Mouse (Mus musculus) MEL (cell line): ENCODE data around the gene Sbds. TPM values are rescaled to one million over a fixed set of nuclear protein-coding genes. Genes with fewer than 3 reads are reported as not detected.
A peak's percentile ranks its signal among the peaks of the same experiment; 100 is the strongest.

ENCODE experiments used
- DNase-seq: peaks from one replicate; pipeline ENCODE4 v3.0.0; 2011; ENCODE audit warnings: low read depth, low spot score
- H3K27ac ChIP-seq: 2 replicates; pipeline ENCODE4 v1.5.1; 2012; ENCODE audit warnings: low read depth, mild to moderate bottlenecking, control low read depth, low read length, moderate library complexity; ENCODE audit not compliant: control insufficient read depth
- H3K27me3 ChIP-seq, 2 experiments: fragments of 150-350 bp in 1 of 2; sonication (generic) in 1 of 2; 2 replicates each; pipeline ENCODE4 v1.6.1; 2012; ENCODE audit warnings: low read length in 2 of 2, mild to moderate bottlenecking in 2 of 2, improper control_type of control experiment in 1 of 2, moderate library complexity in 1 of 2; ENCODE audit not compliant: insufficient read depth in 2 of 2, control insufficient read depth in 1 of 2
- H3K36me3 ChIP-seq, 2 experiments: 2 replicates each; pipeline ENCODE4 v1.6.1; 2012 to 2014; ENCODE audit warnings: low read length in 2 of 2, improper control_type of control experiment in 1 of 2, inconsistent platforms in 1 of 2, mild to moderate bottlenecking in 1 of 2; ENCODE audit not compliant: insufficient read depth in 2 of 2, control insufficient read depth in 1 of 2
- H3K4me1 ChIP-seq, 2 experiments: fragments of 150-350 bp in 1 of 2; sonication (generic) in 1 of 2; 2 replicates each; pipeline ENCODE4 v1.6.1; 2012; ENCODE audit warnings: low read length in 2 of 2, improper control_type of control experiment in 1 of 2, mild to moderate bottlenecking in 1 of 2; ENCODE audit not compliant: insufficient read depth in 2 of 2, control insufficient read depth in 1 of 2
- H3K4me3 ChIP-seq, 2 experiments: fragments of 150-350 bp in 1 of 2; sonication (generic) in 1 of 2; 2 replicates each; pipeline ENCODE4 v1.5.1; 2012; ENCODE audit warnings: low read depth in 2 of 2, low read length in 2 of 2, mild to moderate bottlenecking in 2 of 2, moderate library complexity in 2 of 2, control low read depth in 1 of 2, improper control_type of control experiment in 1 of 2; ENCODE audit not compliant: control insufficient read depth in 1 of 2, insufficient read depth in 1 of 2
- H3K79me2 ChIP-seq: 2 replicates; pipeline ENCODE4 v1.6.1; 2012; ENCODE audit warnings: mild to moderate bottlenecking, low read length, moderate library complexity; ENCODE audit not compliant: control insufficient read depth, poor library complexity, insufficient read depth
- H3K9ac ChIP-seq: 2 replicates; pipeline ENCODE4 v1.6.1; 2012; ENCODE audit warnings: low read depth, mild to moderate bottlenecking, control low read depth, low read length, moderate library complexity; ENCODE audit not compliant: control insufficient read depth, poor library complexity, severe bottlenecking
- H3K9me3 ChIP-seq: fragments of 150-350 bp; sonication (generic); replicated peaks from 2 replicates; pipeline ENCODE4 v1.6.1; 2012; ENCODE audit warnings: mild to moderate bottlenecking, low read length, improper control_type of control experiment, moderate library complexity; ENCODE audit not compliant: insufficient read depth
- ELF1 ChIP-seq: IDR thresholded peaks from 2 replicates; pipeline ENCODE4 v1.6.1; 2014; ENCODE audit warnings: low read depth, mild to moderate bottlenecking, inconsistent platforms, low read length, improper control_type of control experiment, moderate library complexity
- EP300 ChIP-seq, 2 experiments: IDR thresholded peaks; 2 replicates each; pipeline ENCODE4 v1.6.1; 2011; ENCODE audit warnings: improper control_type of control experiment in 2 of 2, low read length in 2 of 2, low read depth in 1 of 2, mild to moderate bottlenecking in 1 of 2
- HCFC1 ChIP-seq: IDR thresholded peaks from 2 replicates; pipeline ENCODE4 v1.6.1; 2012; ENCODE audit warnings: low read depth, mild to moderate bottlenecking, inconsistent platforms, low read length, improper control_type of control experiment, moderate library complexity
- JUND ChIP-seq: IDR thresholded peaks from 2 replicates; pipeline ENCODE4 v1.6.1; 2011; ENCODE audit warnings: low read depth, mild to moderate bottlenecking, improper control_type of control experiment, low read length
- MAX ChIP-seq: IDR thresholded peaks from 2 replicates; pipeline ENCODE4 v1.6.1; 2011; ENCODE audit warnings: low read length, improper control_type of control experiment
- MEF2A ChIP-seq: IDR thresholded peaks from 2 replicates; pipeline ENCODE4 v1.6.1; 2014; ENCODE audit warnings: low read depth, mild to moderate bottlenecking, inconsistent platforms, low read length, improper control_type of control experiment; ENCODE audit not compliant: poor library complexity, insufficient replicate concordance, severe bottlenecking; ENCODE audit errors: extremely low read depth
- MYB ChIP-seq: IDR thresholded peaks from 2 replicates; pipeline ENCODE4 v1.6.1; 2011; ENCODE audit warnings: mild to moderate bottlenecking, low read depth, low read length, improper control_type of control experiment
- MYC ChIP-seq: IDR thresholded peaks from 2 replicates; pipeline ENCODE4 v1.6.1; 2011; ENCODE audit warnings: low read depth, mild to moderate bottlenecking, low read length, improper control_type of control experiment, moderate library complexity
- NELFE ChIP-seq: IDR thresholded peaks from 2 replicates; pipeline ENCODE4 v1.6.1; 2011; ENCODE audit warnings: low read depth, low read length, improper control_type of control experiment
- POLR2A ChIP-seq, 2 experiments: IDR thresholded peaks; 2 replicates each; pipeline ENCODE4 v1.6.1; 2011 to 2012; ENCODE audit warnings: low read length in 2 of 2, mild to moderate bottlenecking in 2 of 2, control low read depth in 1 of 2, improper control_type of control experiment in 1 of 2, low read depth in 1 of 2, moderate library complexity in 1 of 2; ENCODE audit not compliant: control insufficient read depth in 1 of 2, insufficient read depth in 1 of 2, poor library complexity in 1 of 2
- RCOR1 ChIP-seq: IDR thresholded peaks from 2 replicates; pipeline ENCODE4 v1.6.1; 2012; ENCODE audit warnings: low read depth, mild to moderate bottlenecking, inconsistent platforms, low read length, improper control_type of control experiment
- SIN3A ChIP-seq: IDR thresholded peaks from 2 replicates; pipeline ENCODE4 v1.6.1; 2012; ENCODE audit warnings: low read length, improper control_type of control experiment, inconsistent platforms
- SMC3 ChIP-seq: IDR thresholded peaks from 2 replicates; pipeline ENCODE4 v1.6.1; 2011; ENCODE audit warnings: low read depth, low read length, improper control_type of control experiment
- TBP ChIP-seq: IDR thresholded peaks from 2 replicates; pipeline ENCODE4 v1.8.0; 2011; ENCODE audit warnings: low read depth, low read length, improper control_type of control experiment
- UBTF ChIP-seq: IDR thresholded peaks from 2 replicates; pipeline ENCODE4 v1.6.1; 2012; ENCODE audit warnings: low read depth, mild to moderate bottlenecking, inconsistent platforms, low read length, improper control_type of control experiment, moderate library complexity, borderline replicate concordance; ENCODE audit not compliant: insufficient read depth
- ZNF384 ChIP-seq: IDR thresholded peaks from 2 replicates; pipeline ENCODE4 v1.6.1; 2012; ENCODE audit warnings: low read depth, mild to moderate bottlenecking, inconsistent platforms, low read length, improper control_type of control experiment
- polyA plus RNA-seq, 2 experiments: library from polyadenylated mRNA; stranded (reverse) in 1 of 2; unstranded in 1 of 2; fragments of >175 nt in 1 of 2; fragments of >200 nt in 1 of 2; gene quantifications; 2 replicates each; pipeline versions ENCODE4 v1.2.1 to v1.2.4; 2012; ENCODE audit warnings: low replicate concordance in 2 of 2, low read depth in 1 of 2; ENCODE audit not compliant: insufficient read length in 2 of 2, insufficient read depth in 1 of 2, missing spikeins in 1 of 2
- total RNA-seq: library from RNA; depleted of rRNA; stranded (reverse); fragments of 300-350 nt; gene quantifications from 2 replicates; pipeline ENCODE4 v1.2.3, GENCODE M21; 2012

Gene Sbds
- total and polyA plus RNA-seq, 3 experiments: 74.7 to 88.1 TPM; not detected in 1

DNA sequence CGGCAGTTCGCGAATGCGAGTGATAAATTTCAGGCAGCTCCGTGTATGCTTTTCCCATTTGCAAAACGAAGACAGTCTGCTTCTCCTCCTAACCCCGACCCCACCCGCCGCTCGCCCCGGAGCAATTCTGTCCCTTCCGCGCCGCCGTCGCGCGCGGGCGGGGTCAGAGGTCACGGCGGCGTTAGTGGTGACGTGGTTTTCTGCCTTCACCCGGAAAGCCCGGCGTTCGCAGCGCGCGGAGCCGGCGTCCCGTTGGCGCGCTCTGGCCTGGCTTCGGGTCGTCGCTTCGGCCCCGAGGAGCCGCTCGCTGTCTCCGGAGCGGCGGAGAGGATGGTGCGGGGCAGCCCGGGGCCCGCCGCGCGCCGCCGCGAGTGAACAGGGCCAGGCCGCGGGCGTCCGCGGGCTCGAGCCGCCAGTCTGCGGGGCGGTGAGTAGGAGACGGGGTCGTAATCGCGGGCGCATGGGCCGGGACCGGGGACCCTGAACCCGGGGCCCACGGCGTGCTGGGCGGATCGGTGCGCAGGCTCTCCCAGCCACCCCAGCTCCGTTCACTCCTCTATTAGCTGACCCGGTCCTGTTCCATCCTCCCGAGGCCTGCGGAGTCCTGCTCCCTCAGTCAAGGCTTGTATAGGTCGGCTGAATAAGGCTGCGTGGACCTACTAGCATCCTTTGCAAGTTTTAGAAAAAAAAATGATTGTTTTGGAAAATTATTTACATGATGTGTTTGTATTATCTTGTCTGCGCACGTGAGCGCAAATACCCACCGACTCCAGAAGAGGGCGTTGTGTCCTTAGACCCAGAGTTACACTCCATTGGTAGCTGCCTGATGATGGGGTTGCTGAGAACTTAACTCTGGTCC, 33.0 kb downstream of the Sbds start (continued):
- no peak for TF ChIP-seq UBTF
- 0 out of 2 replicates have a peak, but pooled peaks have one; percentile 34 for TF ChIP-seq TBP
- peak; percentile 34; the same call in 1 of the 2 replicates for TF ChIP-seq ZNF384
- no peak for TF ChIP-seq MYB
- no peak for TF ChIP-seq MEF2A
- peak; percentile 97 for TF ChIP-seq HCFC1
- TF ChIP-seq MAX: peak; percentile 80
- no peak for TF ChIP-seq EP300 (IDR thresholded peaks at IDR 0.05; ENCODE audit: low read depth in 1 of 2, low read length in 2 of 2)
- TF ChIP-seq POLR2A (IDR thresholded peaks at IDR 0.05; ENCODE audit: control insufficient read depth in 1 of 2, insufficient read depth in 1 of 2, low read depth in 1 of 2, low read length in 2 of 2, poor library complexity in 1 of 2): peak; percentile 51 to 63; a peak in 1 of 4 replicates
- no peak for TF ChIP-seq JUND
- TF ChIP-seq SMC3: no peak; the same call in 1 of the 2 replicates
- no peak for TF ChIP-seq RCOR1
- TF ChIP-seq NELFE: peak; percentile 88

DNA sequence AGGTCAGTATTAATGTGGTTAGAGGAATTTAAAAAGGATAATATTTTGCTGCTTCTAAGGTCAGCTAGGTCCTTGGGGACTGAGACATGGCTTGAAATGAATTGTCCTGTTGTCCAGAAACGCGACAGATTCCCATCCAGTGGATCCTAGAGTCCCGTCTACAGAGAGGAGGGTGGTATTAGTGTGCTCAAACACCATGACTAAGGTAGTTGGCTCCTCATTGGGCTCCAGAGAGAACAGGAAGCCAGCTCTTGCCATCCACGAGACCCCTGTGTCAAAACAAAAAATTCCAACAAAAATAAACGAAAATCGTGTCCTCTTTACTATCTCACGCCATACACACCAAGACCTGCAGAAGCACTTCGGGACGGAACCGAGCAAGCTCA, 33.6 kb downstream of the Sbds start:
- no peak for DNase-seq
- H3K9ac ChIP-seq: peak overlapping the region; percentile 99
- TF ChIP-seq SIN3A (no peak), MYC (0 out of 2 replicates have a peak, but pooled peaks have one; percentile 33)
- TF ChIP-seq, all 39 proteins: peak for 1
- Histone ChIP-seq H3K4me3 (peak overlapping the region; percentile 97 to 100), H3K36me3 (peaks cover 11 to 23% of the 10 kb centered on the region in 2 experiments), H3K27me3 (no peaks in the 10 kb centered on the region), H3K4me1 (peaks cover 0 to 25% of the 10 kb centered on the region in 2 experiments; a peak in 3 of 4 replicates), H3K9me3 (no peaks in the 10 kb centered on the region), H3K27ac (peak overlapping the region; percentile 71), H3K79me2 (peaks cover 44% of the 10 kb centered on the region)

DNA sequence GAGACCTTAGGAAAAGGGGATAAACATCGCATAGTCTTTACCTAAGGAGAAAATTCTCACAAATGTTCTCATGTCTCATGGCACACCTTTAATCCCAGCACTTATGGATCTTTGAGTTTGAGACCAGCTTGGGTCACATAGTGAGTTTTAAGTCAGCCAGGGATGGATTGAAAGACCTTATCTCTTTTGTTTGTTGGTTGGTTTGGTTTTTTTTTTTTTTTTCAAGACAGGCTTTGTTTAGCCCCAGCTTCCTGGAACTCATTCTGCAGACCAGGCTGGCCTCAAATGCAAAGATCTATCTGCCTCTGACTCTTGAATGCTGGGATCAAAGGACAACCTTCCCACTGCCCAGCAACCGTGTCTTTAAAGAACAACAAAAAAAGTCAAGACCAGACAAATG, 34.0 kb downstream of the Sbds start:
- Histone ChIP-seq H3K79me2 (peaks cover 41% of the 10 kb centered on the region), H3K4me1 (peaks cover 0 to 25% of the 10 kb centered on the region in 2 experiments; a peak in 3 of 4 replicates), H3K27ac (no peak overlapping the region), H3K36me3 (peaks cover 11 to 23% of the 10 kb centered on the region in 2 experiments), H3K9ac (peak overlapping the region; percentile 99), H3K4me3 (peak overlapping the region; percentile 97 to 100), H3K9me3 (no peaks in the 10 kb centered on the region), H3K27me3 (no peaks in the 10 kb centered on the region)
- TF ChIP-seq ZNF384 (peak; percentile 81), ELF1 (no peak)
- DNase-seq: no peak
